Mouse (Mus musculus): ENCODE measurements around the gene Espl1. TPM values are rescaled to one million over a fixed set of nuclear protein-coding genes. Genes with fewer than 3 reads are reported as not detected.
"Not testable (repeated sequence)": the region's sequence is repeated elsewhere in the genome, so short reads cannot be mapped to it uniquely, and the experiment has no call there.

Gene Espl1
- total and polyA plus RNA-seq, 3 experiments, result 15.8 to 145 (median 35.5) TPM

GRCm38 (mm10) chr15:102326022-102326576, 30.0 kb downstream of the Espl1 start, which contains the start of gene Pfdn5:
Gene Pfdn5 (plus strand): TSS chr15:102326116.
- ATAC-seq (ENCODE audit: extremely low read depth, insufficient number of reproducible peaks, low FRiP score, poor library complexity, severe bottlenecking), result peak; percentile 89
- TF ChIP-seq CTCF (IDR thresholded peaks at IDR 0.05; ENCODE audit: low read depth, low read length) (no peak; the same call in 1 of the 2 replicates), GATA2 (IDR thresholded peaks at IDR 0.05; ENCODE audit: borderline replicate concordance, low read depth, low read length) (no peak), GATA1 (IDR thresholded peaks at IDR 0.05; ENCODE audit: borderline replicate concordance, low read length) (no peak), TAL1 (conservative IDR thresholded peaks at IDR 0.05; ENCODE audit: low read depth, low read length) (no peak), POLR2AphosphoS5 (IDR thresholded peaks at IDR 0.05; ENCODE audit: insufficient replicate concordance, low read depth, low read length) (no peak)
- Histone ChIP-seq H3K4me1 (ENCODE audit: insufficient read depth, low read depth, low read length) (peaks cover 19% of the 10 kb centered on the region), H3K9me3 (replicated peaks) (no peaks in the 10 kb centered on the region), H3K36me3 (replicated peaks) (peaks cover 73% of the 10 kb centered on the region), H3K27me3 (ENCODE audit: insufficient read depth, low read length) (no peaks in the 10 kb centered on the region), H3K4me3 (ENCODE audit: low read depth, low read length) (peak within 1 kb of the TSS; percentile 80)
- DNase-seq (ENCODE audit: low spot score), result peak; percentile 82

- peaks cover 73% of the 10 kb centered on the region for H3K36me3 ChIP-seq (replicated peaks)
- H3K4me1 ChIP-seq (ENCODE audit: insufficient read depth, low read depth, low read length), result peaks cover 26% of the 10 kb centered on the region
- no peak for ATAC-seq (ENCODE audit: extremely low read depth, insufficient number of reproducible peaks, low FRiP score, poor library complexity, severe bottlenecking)
- TF ChIP-seq POLR2AphosphoS5 (IDR thresholded peaks at IDR 0.05; ENCODE audit: insufficient replicate concordance, low read depth, low read length), result no peak
- no peak for TF ChIP-seq GATA2 (IDR thresholded peaks at IDR 0.05; ENCODE audit: borderline replicate concordance, low read depth, low read length)
- no peak for TF ChIP-seq TAL1 (conservative IDR thresholded peaks at IDR 0.05; ENCODE audit: low read depth, low read length)
- no peak for TF ChIP-seq GATA1 (IDR thresholded peaks at IDR 0.05; ENCODE audit: borderline replicate concordance, low read length)
- no peak for TF ChIP-seq CTCF (IDR thresholded peaks at IDR 0.05; ENCODE audit: low read depth, low read length)
- no peak for DNase-seq (ENCODE audit: low spot score)
- H3K27me3 ChIP-seq (ENCODE audit: insufficient read depth, low read length), result no peaks in the 10 kb centered on the region
- H3K4me3 ChIP-seq (ENCODE audit: low read depth, low read length), result peak overlapping the region; percentile 80
- no peaks in the 10 kb centered on the region for H3K9me3 ChIP-seq (replicated peaks)
Observed at GRCm38 (mm10) chr15:102326892-102327291, 30.8 kb downstream of the Espl1 start.

GRCm38 (mm10) chr15:102331610-102332015, 35.5 kb downstream of the Espl1 start, which contains the start of gene Myg1:
Gene Myg1 (plus strand): TSS chr15:102331709.
- DNase-seq (ENCODE audit: low spot score), result peak; percentile 51
- Histone ChIP-seq H3K9me3 (replicated peaks) (no peaks in the 10 kb centered on the region), H3K36me3 (replicated peaks) (peaks cover 90% of the 10 kb centered on the region), H3K4me1 (ENCODE audit: insufficient read depth, low read depth, low read length) (peaks cover 35% of the 10 kb centered on the region), H3K27me3 (ENCODE audit: insufficient read depth, low read length) (no peaks in the 10 kb centered on the region), H3K4me3 (ENCODE audit: low read depth, low read length) (peak within 1 kb of the TSS; percentile 76)
- ATAC-seq (ENCODE audit: extremely low read depth, insufficient number of reproducible peaks, low FRiP score, poor library complexity, severe bottlenecking), result peak; percentile 88
- no peak for TF ChIP-seq GATA2 (IDR thresholded peaks at IDR 0.05; ENCODE audit: borderline replicate concordance, low read depth, low read length)
- no peak for TF ChIP-seq CTCF (IDR thresholded peaks at IDR 0.05; ENCODE audit: low read depth, low read length)
- no peak for TF ChIP-seq GATA1 (IDR thresholded peaks at IDR 0.05; ENCODE audit: borderline replicate concordance, low read length)
- no peak for TF ChIP-seq POLR2AphosphoS5 (IDR thresholded peaks at IDR 0.05; ENCODE audit: insufficient replicate concordance, low read depth, low read length)
- no peak for TF ChIP-seq TAL1 (conservative IDR thresholded peaks at IDR 0.05; ENCODE audit: low read depth, low read length)

GRCm38 (mm10) chr15:102335254-102335653, 39.2 kb downstream of the Espl1 start:
- H3K9me3 ChIP-seq (replicated peaks), result no peaks in the 10 kb centered on the region
- no peak for TF ChIP-seq GATA2 (IDR thresholded peaks at IDR 0.05; ENCODE audit: borderline replicate concordance, low read depth, low read length)
- TF ChIP-seq GATA1 (IDR thresholded peaks at IDR 0.05; ENCODE audit: borderline replicate concordance, low read length), result no peak
- TF ChIP-seq CTCF (IDR thresholded peaks at IDR 0.05; ENCODE audit: low read depth, low read length), result no peak
- TF ChIP-seq POLR2AphosphoS5 (IDR thresholded peaks at IDR 0.05; ENCODE audit: insufficient replicate concordance, low read depth, low read length), result no peak
- no peak for TF ChIP-seq TAL1 (conservative IDR thresholded peaks at IDR 0.05; ENCODE audit: low read depth, low read length)

GRCm38 (mm10) chr15:102335925-102336324, 39.9 kb downstream of the Espl1 start:
- H3K9me3 ChIP-seq (replicated peaks); DNase-seq (ENCODE audit: low spot score); ATAC-seq (ENCODE audit: extremely low read depth, insufficient number of reproducible peaks, low FRiP score, poor library complexity, severe bottlenecking); H3K27me3 ChIP-seq (ENCODE audit: insufficient read depth, low read length); H3K4me3 ChIP-seq (ENCODE audit: low read depth, low read length): not testable (repeated sequence)
- Histone ChIP-seq H3K4me1 (ENCODE audit: insufficient read depth, low read depth, low read length) (peaks cover 29% of the 10 kb centered on the region), H3K36me3 (replicated peaks) (peaks cover 94% of the 10 kb centered on the region)

More at GRCm38 (mm10) chr15:102335254-102335653, 39.2 kb downstream of the Espl1 start:
- DNase-seq (ENCODE audit: low spot score), result no peak
- ATAC-seq (ENCODE audit: extremely low read depth, insufficient number of reproducible peaks, low FRiP score, poor library complexity, severe bottlenecking), result no peak
- Histone ChIP-seq H3K36me3 (replicated peaks) (peaks cover 97% of the 10 kb centered on the region), H3K27me3 (ENCODE audit: insufficient read depth, low read length) (no peaks in the 10 kb centered on the region), H3K4me1 (ENCODE audit: insufficient read depth, low read depth, low read length) (peaks cover 27% of the 10 kb centered on the region), H3K4me3 (ENCODE audit: low read depth, low read length) (no peak overlapping the region)

- peaks cover 21% of the 10 kb centered on the region for H3K4me1 ChIP-seq (ENCODE audit: insufficient read depth, low read depth, low read length)
- no peaks in the 10 kb centered on the region for H3K27me3 ChIP-seq (ENCODE audit: insufficient read depth, low read length)
- TF ChIP-seq CTCF (IDR thresholded peaks at IDR 0.05; ENCODE audit: low read depth, low read length), result no peak
- no peak for TF ChIP-seq GATA1 (IDR thresholded peaks at IDR 0.05; ENCODE audit: borderline replicate concordance, low read length)
- no peak for TF ChIP-seq TAL1 (conservative IDR thresholded peaks at IDR 0.05; ENCODE audit: low read depth, low read length)
- no peak for TF ChIP-seq POLR2AphosphoS5 (IDR thresholded peaks at IDR 0.05; ENCODE audit: insufficient replicate concordance, low read depth, low read length)
- TF ChIP-seq GATA2 (IDR thresholded peaks at IDR 0.05; ENCODE audit: borderline replicate concordance, low read depth, low read length), result no peak
- peaks cover 92% of the 10 kb centered on the region for H3K36me3 ChIP-seq (replicated peaks)
- H3K9me3 ChIP-seq (replicated peaks), result no peaks in the 10 kb centered on the region
- ATAC-seq (ENCODE audit: extremely low read depth, insufficient number of reproducible peaks, low FRiP score, poor library complexity, severe bottlenecking) (no peak), DNase-seq (ENCODE audit: low spot score) (no peak)
- H3K4me3 ChIP-seq (ENCODE audit: low read depth, low read length), result no peak overlapping the region
Observed at GRCm38 (mm10) chr15:102336946-102337345, 40.9 kb downstream of the Espl1 start.

Data from G1E (cell line).